ENCODE assay signal across 22 mouse cellular contexts in the genomic region with DNA sequence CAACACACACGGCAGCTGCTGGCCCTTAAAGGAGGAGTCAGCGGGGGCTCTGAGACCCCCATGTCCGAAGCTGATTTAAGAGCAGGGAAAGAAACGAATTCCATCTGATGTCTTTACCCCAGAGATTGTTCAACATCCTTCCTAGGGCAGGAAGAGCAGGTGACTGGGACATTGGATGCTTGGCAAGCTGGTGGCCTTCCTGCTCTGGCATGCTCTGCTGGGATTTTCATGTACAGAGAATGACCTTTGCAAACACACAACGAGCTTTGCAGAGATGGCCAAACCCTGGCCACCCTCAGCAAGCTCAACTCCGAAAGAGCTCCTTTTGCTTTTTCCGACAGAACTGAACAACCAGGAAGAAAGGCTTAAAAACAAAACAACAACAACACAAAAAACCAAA.
DNase-seq lines count a peak whose midpoint lies in the region; ATAC-seq and TF ChIP-seq lines count a peak whose summit lies in the region.
"Had no signal": no experiment of that assay in that cellular context is flagged by ENCODE, and none has a peak within 500 bp of the region (broad histone marks: within the 10 kb centered on the region; RNA-seq: fewer than 3 reads in every experiment).

No protein-coding gene starts in this region.

- ATAC-seq in heart, postnatal 0 days (ENCODE audit: insufficient read depth, low read depth) = no peak
- ATAC-seq in lung, embryonic 15.5 days (ENCODE audit: borderline replicate concordance, extremely low read depth, low FRiP score, low TSS enrichment) = no peak
- ATAC-seq: forebrain, embryonic 13.5 days; midbrain, embryonic 16.5 days had no signal

- TF ChIP-seq POLR2A in heart, adult 2 months (IDR thresholded peaks at IDR 0.05; ENCODE audit: insufficient read depth, low read depth, low read length) = no peak
- no peak for TF ChIP-seq POLR2A in bone marrow, adult 2 months (IDR thresholded peaks at IDR 0.05; ENCODE audit: borderline replicate concordance, control insufficient read depth, low read depth, low read length)

- H3K4me3 ChIP-seq in heart, adult 2 months = no peak overlapping the region
- H3K4me3 ChIP-seq in heart, postnatal 0 days (ENCODE audit: low read depth, low read length) = no peak overlapping the region
- H3K4me3 ChIP-seq in lung, embryonic 15.5 days = no peak overlapping the region
- H3K4me3 ChIP-seq in bone marrow, adult 2 months (replicated peaks; ENCODE audit: control insufficient read depth, low read depth, low read length) = no peak overlapping the region
- H3K4me3 ChIP-seq: erythroblast, embryonic 14.5 days; forebrain, embryonic 13.5 days; hindbrain, embryonic 10.5 days; hindbrain, embryonic 15.5 days; liver, embryonic 15.5 days had no signal

- H3K4me2 ChIP-seq in heart, postnatal 0 days (ENCODE audit: low read depth, low read length) = peak overlapping the region; percentile 24; the same call in 1 of the 2 replicates
- no peak overlapping the region for H3K4me2 ChIP-seq in lung, embryonic 15.5 days
- H3K4me2 ChIP-seq: forebrain, embryonic 13.5 days; hindbrain, embryonic 15.5 days; midbrain, embryonic 11.5 days had no signal

- H3K27ac ChIP-seq in heart, adult 2 months = peak overlapping the region; percentile 29
- H3K27ac ChIP-seq in heart, postnatal 0 days (ENCODE audit: low read depth) = peak overlapping the region; percentile 65; the same call in 1 of the 2 replicates
- peak overlapping the region; percentile 74; the same call in 1 of the 2 replicates for H3K27ac ChIP-seq in lung, embryonic 15.5 days
- H3K27ac ChIP-seq in bone marrow, adult 2 months (ENCODE audit: control insufficient read depth, insufficient read depth, low read depth, low read length, poor library complexity) = peak overlapping the region; percentile 74
- H3K27ac ChIP-seq: forebrain, embryonic 13.5 days; hindbrain, embryonic 10.5 days; liver, embryonic 15.5 days had no signal

- no peak overlapping the region for H3K9ac ChIP-seq in heart, adult 2 months (ENCODE audit: low read depth, low read length)
- no peak overlapping the region for H3K9ac ChIP-seq in heart, postnatal 0 days (replicated peaks; ENCODE audit: low read depth, low read length)
- H3K9ac ChIP-seq in lung, embryonic 15.5 days = no peak overlapping the region
- H3K9ac ChIP-seq: forebrain, embryonic 13.5 days; hindbrain, embryonic 15.5 days; liver, embryonic 15.5 days had no signal

- no peak for DNase-seq in heart, adult 2 months
- DNase-seq in heart, postnatal 25 days (ENCODE audit: low spot score) = no peak
- DNase-seq in heart, postnatal 0 days (ENCODE audit: low spot score) = no peak
- DNase-seq in heart, postnatal 36 days = no peak
- no peak for DNase-seq in lung, adult 18-20 months
- DNase-seq in left cerebral cortex, adult 11 months (ENCODE audit: low spot score) = no peak
- DNase-seq: adrenal gland, postnatal 25 days; cerebellum, adult 2 months; kidney, adult 2 months; kidney, postnatal 14 days; layer of hippocampus, adult 9-11 months; liver; spleen, adult 18-20 months had no signal

- no peak for TF ChIP-seq CTCF in heart, adult 2 months (IDR thresholded peaks at IDR 0.05)
- no peak for TF ChIP-seq CTCF in heart, postnatal 0 days (IDR thresholded peaks at IDR 0.05; ENCODE audit: low read depth)
- no peak for TF ChIP-seq CTCF in bone marrow, adult 2 months (IDR thresholded peaks at IDR 0.05; ENCODE audit: control insufficient read depth, insufficient read depth, low read length)

- 0 out of 2 replicates have a peak, but pooled peaks have one; percentile 60 for TF ChIP-seq EP300 in heart, adult 2 months (IDR thresholded peaks at IDR 0.05; ENCODE audit: insufficient read depth, low read depth, low read length)
- no peak for TF ChIP-seq EP300 in heart, postnatal 0 days (IDR thresholded peaks at IDR 0.05; ENCODE audit: low read depth)

- no peaks in the 10 kb centered on the region; the same call in 1 of the 2 replicates for H3K36me3 ChIP-seq in heart, adult 2 months (ENCODE audit: control insufficient read depth, insufficient read depth, low read length)
- H3K36me3 ChIP-seq in heart, postnatal 0 days (replicated peaks; ENCODE audit: control insufficient read depth, insufficient read depth, low read length) = no peaks in the 10 kb centered on the region
- no peaks in the 10 kb centered on the region for H3K36me3 ChIP-seq in lung, embryonic 15.5 days
- H3K36me3 ChIP-seq: hindbrain, embryonic 10.5 days; hindbrain, embryonic 15.5 days; liver, embryonic 15.5 days had no signal

- H3K4me1 ChIP-seq in heart, adult 2 months (ENCODE audit: control insufficient read depth, insufficient read depth, low read length) = peaks cover 20% of the 10 kb centered on the region
- peaks cover 18% of the 10 kb centered on the region; the same call in 1 of the 2 replicates for H3K4me1 ChIP-seq in heart, postnatal 0 days (ENCODE audit: control insufficient read depth, insufficient read depth)
- H3K4me1 ChIP-seq in lung, embryonic 15.5 days = peaks cover 59% of the 10 kb centered on the region
- peaks cover 12% of the 10 kb centered on the region for H3K4me1 ChIP-seq in bone marrow, adult 2 months (ENCODE audit: control insufficient read depth, insufficient read depth, low read length)

- WGBS in heart, adult 2 months = 43% methylated on average over 7 of the region's 7 CpGs
- 55% methylated on average over 7 of the region's 7 CpGs for WGBS in heart, postnatal 0 days
- 48% methylated on average over 7 of the region's 7 CpGs for WGBS in lung, embryonic 15.5 days
- 79% methylated on average over 7 of the region's 7 CpGs for WGBS in bone marrow, adult 2 months

- H3K27me3 ChIP-seq in heart, adult 2 months (ENCODE audit: control insufficient read depth, insufficient read depth, low read length) = no peaks in the 10 kb centered on the region
- H3K27me3 ChIP-seq in heart, postnatal 0 days (ENCODE audit: control insufficient read depth, insufficient read depth, low read length) = no peaks in the 10 kb centered on the region
- H3K27me3 ChIP-seq in lung, embryonic 15.5 days = no peaks in the 10 kb centered on the region
- H3K27me3 ChIP-seq: forebrain, embryonic 13.5 days; hindbrain, embryonic 15.5 days had no signal

- no peaks in the 10 kb centered on the region for H3K9me3 ChIP-seq in heart, postnatal 0 days (replicated peaks; ENCODE audit: control insufficient read depth, low read length)
- H3K9me3 ChIP-seq in lung, embryonic 15.5 days = no peaks in the 10 kb centered on the region
- H3K9me3 ChIP-seq: forebrain, embryonic 13.5 days; hindbrain, embryonic 10.5 days; hindbrain, embryonic 15.5 days; liver, embryonic 15.5 days had no signal

- no peaks in the 10 kb centered on the region for H3K79me2 ChIP-seq in heart, adult 2 months (replicated peaks; ENCODE audit: control insufficient read depth, insufficient read depth, low read length)

- intact Hi-C loops in heart, adult 2 months (cut with DNase I) = loop anchor here (2.0 to 5.0 kb wide), 3 partner anchors 49 to 213 kb away; no protein-coding TSS in a partner anchor
- intact Hi-C loops in heart, postnatal 25 days (cut with DNase I) = loop anchor here (2.0 to 5.0 kb wide), 2 partner anchors 44 to 47 kb away; no protein-coding TSS in a partner anchor
- intact Hi-C loops in heart, postnatal 36 days (cut with DNase I) = loop anchor here (2.0 to 5.0 kb wide), 5 partner anchors 77 to 254 kb away; a partner anchor contains a TSS
